Mouse (Mus musculus): ENCODE results near the gene March7. TPM values are rescaled to one million over a fixed set of nuclear protein-coding genes. Genes with fewer than 3 reads are reported as not detected.

The March7 gene
- total and polyA plus RNA-seq, 3 experiments = 32.3 to 36.4 TPM; not detected in 1

- no peak overlapping the region for H3K9ac ChIP-seq (ENCODE audit: control insufficient read depth, low read depth, low read length, poor library complexity, severe bottlenecking)
- H3K79me2 ChIP-seq (ENCODE audit: control insufficient read depth, insufficient read depth, low read length, poor library complexity) = peaks cover 60% of the 10 kb centered on the region
- peaks cover 14 to 18% of the 10 kb centered on the region in 2 experiments for H3K4me1 ChIP-seq (ENCODE audit: control insufficient read depth in 1 of 2, insufficient read depth in 2 of 2, low read length in 2 of 2)
- H3K4me3 ChIP-seq (ENCODE audit: control insufficient read depth in 1 of 2, insufficient read depth in 1 of 2, low read depth in 2 of 2, low read length in 2 of 2) = no peak overlapping the region
- no peaks in the 10 kb centered on the region for H3K27me3 ChIP-seq (ENCODE audit: control insufficient read depth in 1 of 2, insufficient read depth in 2 of 2, low read length in 2 of 2)
- H3K36me3 ChIP-seq (ENCODE audit: control insufficient read depth in 1 of 2, insufficient read depth in 2 of 2, low read length in 2 of 2) = peaks cover 5 to 43% of the 10 kb centered on the region in 2 experiments
- no peak overlapping the region for H3K27ac ChIP-seq (ENCODE audit: control insufficient read depth, low read depth, low read length)
- no peak for DNase-seq (ENCODE audit: low read depth, low spot score)
- no peak for TF ChIP-seq UBTF (IDR thresholded peaks at IDR 0.05; ENCODE audit: borderline replicate concordance, insufficient read depth, low read depth, low read length)
- TF ChIP-seq GATA1 (IDR thresholded peaks at IDR 0.05; ENCODE audit: low read depth, low read length) = peak; percentile 50; the same call in 1 of the 2 replicates
- H3K9me3 ChIP-seq (replicated peaks; ENCODE audit: insufficient read depth, low read length) = no peaks in the 10 kb centered on the region
These were observed 13.8 kb downstream of the March7 start for GRCm38 (mm10) chr2:60223489-60223888.

- peak; percentile 49 for DNase-seq (ENCODE audit: low read depth, low spot score)
- H3K4me1 ChIP-seq (ENCODE audit: control insufficient read depth in 1 of 2, insufficient read depth in 2 of 2, low read length in 2 of 2) = peaks cover 19 to 25% of the 10 kb centered on the region in 2 experiments
- no peaks in the 10 kb centered on the region for H3K9me3 ChIP-seq (replicated peaks; ENCODE audit: insufficient read depth, low read length)
- H3K79me2 ChIP-seq (ENCODE audit: control insufficient read depth, insufficient read depth, low read length, poor library complexity) = peaks cover 35% of the 10 kb centered on the region
- H3K36me3 ChIP-seq (ENCODE audit: control insufficient read depth in 1 of 2, insufficient read depth in 2 of 2, low read length in 2 of 2) = peaks cover 29 to 54% of the 10 kb centered on the region in 2 experiments
- no peak overlapping the region for H3K4me3 ChIP-seq (ENCODE audit: control insufficient read depth in 1 of 2, insufficient read depth in 1 of 2, low read depth in 2 of 2, low read length in 2 of 2)
- H3K27ac ChIP-seq (ENCODE audit: control insufficient read depth, low read depth, low read length) = no peak overlapping the region
- TF ChIP-seq SIN3A (IDR thresholded peaks at IDR 0.05; ENCODE audit: low read length) = no peak
- TF ChIP-seq GATA1 (IDR thresholded peaks at IDR 0.05; ENCODE audit: low read depth, low read length) = peak; percentile 53; the same call in 1 of the 2 replicates
- peak in 1 of 2 experiments; percentile 15; a peak in 2 of 4 replicates for TF ChIP-seq EP300 (IDR thresholded peaks at IDR 0.05; ENCODE audit: low read depth in 1 of 2, low read length in 2 of 2)
- no peaks in the 10 kb centered on the region for H3K27me3 ChIP-seq (ENCODE audit: control insufficient read depth in 1 of 2, insufficient read depth in 2 of 2, low read length in 2 of 2)
- no peak overlapping the region for H3K9ac ChIP-seq (ENCODE audit: control insufficient read depth, low read depth, low read length, poor library complexity, severe bottlenecking)
These were observed 18.8 kb downstream of the March7 start for GRCm38 (mm10) chr2:60228470-60228869.

- H3K4me1 ChIP-seq (ENCODE audit: control insufficient read depth in 1 of 2, insufficient read depth in 2 of 2, low read length in 2 of 2) = peaks cover 15 to 23% of the 10 kb centered on the region in 2 experiments
- no peak overlapping the region for H3K9ac ChIP-seq (ENCODE audit: control insufficient read depth, low read depth, low read length, poor library complexity, severe bottlenecking)
- peak; percentile 53 for DNase-seq (ENCODE audit: low read depth, low spot score)
- peaks cover 26% of the 10 kb centered on the region for H3K79me2 ChIP-seq (ENCODE audit: control insufficient read depth, insufficient read depth, low read length, poor library complexity)
- H3K36me3 ChIP-seq (ENCODE audit: control insufficient read depth in 1 of 2, insufficient read depth in 2 of 2, low read length in 2 of 2) = peaks cover 32 to 39% of the 10 kb centered on the region in 2 experiments
- H3K4me3 ChIP-seq (ENCODE audit: control insufficient read depth in 1 of 2, insufficient read depth in 1 of 2, low read depth in 2 of 2, low read length in 2 of 2) = no peak overlapping the region
- no peaks in the 10 kb centered on the region for H3K9me3 ChIP-seq (replicated peaks; ENCODE audit: insufficient read depth, low read length)
- no peaks in the 10 kb centered on the region for H3K27me3 ChIP-seq (ENCODE audit: control insufficient read depth in 1 of 2, insufficient read depth in 2 of 2, low read length in 2 of 2)
- H3K27ac ChIP-seq (ENCODE audit: control insufficient read depth, low read depth, low read length) = peak overlapping the region; percentile 60
- TF ChIP-seq MYC (IDR thresholded peaks at IDR 0.05; ENCODE audit: low read depth, low read length) (no peak), MXI1 (IDR thresholded peaks at IDR 0.05; ENCODE audit: low read depth, low read length) (peak; percentile 56), POLR2A (IDR thresholded peaks at IDR 0.05; ENCODE audit: control insufficient read depth in 1 of 2, insufficient read depth in 1 of 2, low read depth in 1 of 2, low read length in 2 of 2, poor library complexity in 1 of 2) (no peak), POLR2AphosphoS5 (IDR thresholded peaks at IDR 0.05; ENCODE audit: borderline replicate concordance, low read depth, low read length) (no peak), MYB (IDR thresholded peaks at IDR 0.05; ENCODE audit: low read depth, low read length) (no peak), EP300 (IDR thresholded peaks at IDR 0.05; ENCODE audit: low read depth in 1 of 2, low read length in 2 of 2) (peak; percentile 70 to 85; a peak in 3 of 4 replicates), SMC3 (IDR thresholded peaks at IDR 0.05; ENCODE audit: low read depth, low read length) (no peak), TAL1 (IDR thresholded peaks at IDR 0.05; ENCODE audit: low read length) (peak; percentile 28), RCOR1 (IDR thresholded peaks at IDR 0.05; ENCODE audit: low read depth, low read length) (no peak), TBP (IDR thresholded peaks at IDR 0.05; ENCODE audit: low read depth, low read length) (no peak), POLR2AphosphoS2 (IDR thresholded peaks at IDR 0.05; ENCODE audit: low read length) (no peak), MAFK (IDR thresholded peaks at IDR 0.05; ENCODE audit: borderline replicate concordance, low read depth, low read length) (no peak), CHD1 (IDR thresholded peaks at IDR 0.05; ENCODE audit: low read depth, low read length) (no peak), JUND (IDR thresholded peaks at IDR 0.05; ENCODE audit: low read depth, low read length) (no peak), MAX (IDR thresholded peaks at IDR 0.05; ENCODE audit: low read length) (no peak), RAD21 (IDR thresholded peaks at IDR 0.05; ENCODE audit: low read depth, low read length) (no peak), TCF12 (IDR thresholded peaks at IDR 0.05; ENCODE audit: low read depth, low read length) (peak; percentile 64; the same call in 1 of the 2 replicates), ZNF384 (IDR thresholded peaks at IDR 0.05; ENCODE audit: low read depth, low read length) (0 out of 2 replicates have a peak, but pooled peaks have one; percentile 22), USF2 (IDR thresholded peaks at IDR 0.05; ENCODE audit: borderline replicate concordance in 1 of 2, insufficient read depth in 1 of 2, low read depth in 1 of 2, low read length in 2 of 2) (no peak), NRF1 (IDR thresholded peaks at IDR 0.05; ENCODE audit: insufficient read depth, low read depth, low read length, poor library complexity, severe bottlenecking) (no peak), UBTF (IDR thresholded peaks at IDR 0.05; ENCODE audit: borderline replicate concordance, insufficient read depth, low read depth, low read length) (no peak), GATA1 (IDR thresholded peaks at IDR 0.05; ENCODE audit: low read depth, low read length) (peak; percentile 90), ZMIZ1 (IDR thresholded peaks at IDR 0.05; ENCODE audit: low read depth, low read length) (no peak), USF1 (IDR thresholded peaks at IDR 0.05; ENCODE audit: low read depth, low read length) (peak; percentile 21; the same call in 1 of the 2 replicates)
These were observed 20.7 kb downstream of the March7 start for GRCm38 (mm10) chr2:60230361-60230760.

Measured in MEL (cell line).